Mouse (Mus musculus): Measurements from ENCODE around the gene Bax. TPM values are rescaled to one million over a fixed set of nuclear protein-coding genes. Genes with fewer than 3 reads are reported as not detected.

Bax gene
- total RNA-seq, 2 experiments from 2014 or later, result 103 to 123 TPM

DNA sequence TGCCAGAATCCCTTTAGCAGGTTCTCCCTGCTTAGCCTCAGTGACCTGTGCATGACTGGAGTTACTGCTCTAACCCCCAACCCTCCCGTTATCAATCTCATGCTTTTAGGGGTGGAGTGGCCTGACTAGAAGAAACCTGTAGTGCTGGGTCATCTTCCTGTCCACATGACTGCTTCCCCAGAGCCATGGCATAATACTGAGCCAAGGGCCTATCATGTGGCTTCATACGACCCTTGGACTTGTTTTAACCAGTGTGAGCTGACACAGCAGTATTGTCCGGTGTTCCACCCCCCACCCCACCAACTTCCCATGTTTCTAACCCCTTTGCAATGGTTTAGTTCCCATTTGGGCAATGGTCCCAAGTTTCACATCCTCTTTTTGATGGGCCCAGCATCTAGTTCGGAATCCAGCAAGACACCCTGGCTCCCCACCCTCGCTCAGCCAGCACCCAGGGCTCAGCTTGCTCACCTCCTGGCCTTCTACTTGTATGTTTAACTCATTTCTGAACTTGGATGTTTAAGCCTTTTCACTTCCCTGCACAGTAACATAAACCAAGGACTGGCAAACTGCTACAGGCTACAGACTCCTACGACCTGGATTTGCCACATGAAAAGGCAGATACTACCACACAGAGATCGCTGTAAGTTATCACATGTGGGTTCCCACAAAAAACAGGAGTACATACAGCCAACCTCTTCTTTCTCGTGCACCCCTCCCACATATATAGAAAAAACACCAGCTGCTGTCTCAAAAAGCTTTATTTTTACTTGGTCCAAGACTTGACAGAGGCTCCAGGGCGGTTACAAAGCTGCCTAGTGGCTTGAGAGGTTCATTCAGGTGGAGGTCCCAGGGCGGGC, 9.3 kb downstream of the Bax start:
- no peak for DNase-seq (ENCODE audit: low spot score in 2 of 2)

- no peak for DNase-seq (ENCODE audit: low spot score in 2 of 2)
Measured at GRCm38 (mm10) chr7:45456721-45457203, 9.9 kb downstream of the Bax start.

DNA sequence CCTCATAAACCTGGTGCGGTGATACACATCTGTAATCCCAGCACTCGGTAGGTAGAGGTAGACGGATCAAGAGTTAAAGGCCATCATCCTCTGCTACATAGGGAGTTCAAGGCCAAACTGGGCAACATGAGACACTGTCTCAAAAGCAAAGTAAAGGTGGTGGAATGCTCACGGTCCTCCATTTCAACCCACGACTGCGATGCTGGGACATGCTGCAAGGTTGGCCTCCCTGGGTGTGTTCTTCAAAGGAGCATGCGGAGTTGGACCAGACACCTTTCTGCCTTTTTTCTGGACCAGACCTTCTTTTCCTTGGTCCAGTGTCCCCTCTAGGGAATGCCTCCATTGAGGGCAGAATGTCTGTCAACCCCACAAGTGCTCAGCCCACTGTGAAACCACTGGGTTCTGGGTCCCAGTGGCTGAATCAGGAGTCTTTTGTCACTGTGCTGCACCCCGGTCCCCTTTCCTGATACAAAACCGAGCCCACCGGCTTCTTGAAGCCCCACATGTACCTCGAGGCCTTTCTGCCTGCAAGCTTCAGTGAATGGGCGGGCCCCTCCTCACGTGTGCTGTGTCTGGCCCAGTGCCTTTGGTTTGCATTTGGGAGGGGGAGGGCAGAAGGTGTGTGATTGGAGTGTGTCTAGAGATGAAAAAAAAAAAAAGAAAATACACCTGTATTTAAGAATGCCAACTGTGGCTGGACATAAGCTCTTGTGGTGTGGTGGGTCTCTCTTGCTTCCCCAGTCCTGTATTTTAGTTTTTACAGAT, 10.6 kb downstream of the Bax start:
- no peak for DNase-seq (ENCODE audit: low spot score in 2 of 2)

GRCm38 (mm10) chr7:45454971-45455370, 11.7 kb downstream of the Bax start:
- no peak for DNase-seq (ENCODE audit: low spot score in 2 of 2)

DNA sequence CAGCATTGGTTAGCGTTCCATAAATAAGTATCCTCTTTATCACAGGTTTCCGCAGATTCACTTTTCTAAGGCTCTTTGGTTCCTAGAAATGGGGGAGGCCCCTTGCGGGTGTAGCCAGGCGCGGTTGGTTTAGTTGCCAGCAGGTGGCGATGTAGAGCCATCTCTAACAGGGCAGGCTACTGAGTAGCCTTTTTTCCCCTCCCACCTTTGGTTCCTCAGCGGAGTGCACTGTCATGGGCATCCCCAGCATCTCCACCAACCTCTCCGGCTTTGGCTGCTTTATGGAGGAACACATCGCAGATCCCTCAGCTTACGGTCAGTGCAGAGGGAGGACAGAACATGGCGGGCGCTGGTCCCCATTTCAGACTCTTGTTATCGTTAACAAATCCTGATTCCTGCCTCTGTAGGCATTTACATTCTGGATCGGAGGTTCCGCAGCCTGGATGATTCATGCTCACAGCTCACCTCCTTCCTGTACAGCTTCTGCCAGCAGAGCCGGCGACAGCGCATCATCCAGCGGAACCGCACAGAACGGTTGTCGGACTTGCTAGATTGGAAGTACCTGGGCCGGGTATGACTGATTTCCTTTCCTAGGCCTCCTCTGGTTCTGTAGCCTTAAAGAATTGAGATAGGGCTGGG, 15.2 kb downstream of the Bax start:
- DNase-seq (ENCODE audit: low spot score in 2 of 2), result peak; percentile 91

DNA sequence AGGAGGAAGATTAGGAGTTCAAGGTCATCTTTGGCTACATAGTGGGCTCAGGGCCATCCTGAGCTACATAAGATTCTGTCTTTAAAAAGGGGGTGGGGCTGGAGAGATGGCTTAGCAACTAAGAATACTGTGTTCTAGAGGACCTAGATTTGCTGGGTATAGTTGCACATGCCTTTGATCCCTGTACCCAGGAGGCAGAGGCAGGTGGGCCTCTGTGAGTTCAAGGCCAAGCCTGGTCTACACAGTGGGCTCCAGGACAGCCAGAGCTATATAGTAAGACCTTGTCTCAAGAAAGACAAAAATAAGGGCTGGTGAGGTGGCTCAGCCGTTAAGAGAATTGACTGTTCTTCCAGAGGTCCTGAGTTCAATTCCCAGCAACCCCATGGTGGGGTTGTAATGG, 16.7 kb downstream of the Bax start:
- DNase-seq (ENCODE audit: low spot score in 2 of 2), result no peak

DNA sequence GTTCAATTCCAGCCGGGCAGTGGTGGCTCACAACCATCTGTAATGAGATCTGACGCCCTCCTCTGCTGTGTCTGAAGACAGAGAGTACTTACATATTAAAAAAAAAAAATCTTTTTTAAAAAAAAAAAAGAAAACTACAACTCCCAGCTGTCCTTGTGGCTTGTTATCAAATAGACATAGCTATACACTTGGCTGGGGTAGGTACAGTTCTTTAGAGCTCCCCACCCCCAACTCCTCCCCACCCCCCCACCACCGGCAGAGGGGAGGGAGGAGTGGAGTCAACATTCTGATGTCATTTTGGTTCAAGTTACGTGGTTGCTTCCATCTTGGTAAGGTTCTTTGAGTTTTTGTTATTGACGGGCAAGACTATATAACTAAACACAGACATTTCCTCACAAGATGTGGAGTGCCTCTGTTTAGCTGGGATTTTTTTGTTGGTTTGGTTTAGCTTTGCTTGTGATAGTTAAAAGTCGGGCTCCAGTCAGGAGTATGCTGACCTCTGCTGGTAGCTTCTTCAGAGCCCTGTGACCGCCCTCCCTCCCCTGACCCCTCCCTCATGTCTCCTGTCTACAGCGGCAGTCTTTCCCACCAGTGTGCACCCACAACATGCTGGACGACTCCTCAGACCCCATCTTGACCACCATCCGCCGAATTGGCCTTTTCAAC, 19.2 kb downstream of the Bax start:
- no peak for DNase-seq (ENCODE audit: low spot score in 2 of 2)

DNA sequence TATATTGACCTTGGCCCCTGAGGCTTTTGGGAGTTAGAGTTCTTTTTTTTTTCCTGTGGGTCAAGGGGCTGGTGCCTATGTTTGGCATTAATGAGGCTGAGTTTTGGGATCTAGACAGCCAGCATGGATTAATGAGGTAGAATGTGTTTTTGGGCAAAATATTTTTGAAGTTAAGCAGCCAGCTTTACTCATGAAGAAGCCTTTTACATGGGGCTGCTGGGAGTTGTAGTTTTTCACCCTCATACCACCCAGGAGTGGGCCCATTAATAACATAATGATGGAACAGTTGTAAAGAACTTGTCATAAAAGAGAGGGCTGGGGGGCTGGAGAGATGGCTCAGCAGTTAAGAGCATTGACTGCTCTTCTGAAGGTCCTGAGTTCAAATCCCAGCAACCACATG, 20.1 kb downstream of the Bax start:
- DNase-seq (ENCODE audit: low spot score in 2 of 2), result no peak

- DNase-seq (ENCODE audit: low spot score in 2 of 2), result no peak
Measured at GRCm38 (mm10) chr7:45443526-45444420, 22.9 kb downstream of the Bax start.

DNA sequence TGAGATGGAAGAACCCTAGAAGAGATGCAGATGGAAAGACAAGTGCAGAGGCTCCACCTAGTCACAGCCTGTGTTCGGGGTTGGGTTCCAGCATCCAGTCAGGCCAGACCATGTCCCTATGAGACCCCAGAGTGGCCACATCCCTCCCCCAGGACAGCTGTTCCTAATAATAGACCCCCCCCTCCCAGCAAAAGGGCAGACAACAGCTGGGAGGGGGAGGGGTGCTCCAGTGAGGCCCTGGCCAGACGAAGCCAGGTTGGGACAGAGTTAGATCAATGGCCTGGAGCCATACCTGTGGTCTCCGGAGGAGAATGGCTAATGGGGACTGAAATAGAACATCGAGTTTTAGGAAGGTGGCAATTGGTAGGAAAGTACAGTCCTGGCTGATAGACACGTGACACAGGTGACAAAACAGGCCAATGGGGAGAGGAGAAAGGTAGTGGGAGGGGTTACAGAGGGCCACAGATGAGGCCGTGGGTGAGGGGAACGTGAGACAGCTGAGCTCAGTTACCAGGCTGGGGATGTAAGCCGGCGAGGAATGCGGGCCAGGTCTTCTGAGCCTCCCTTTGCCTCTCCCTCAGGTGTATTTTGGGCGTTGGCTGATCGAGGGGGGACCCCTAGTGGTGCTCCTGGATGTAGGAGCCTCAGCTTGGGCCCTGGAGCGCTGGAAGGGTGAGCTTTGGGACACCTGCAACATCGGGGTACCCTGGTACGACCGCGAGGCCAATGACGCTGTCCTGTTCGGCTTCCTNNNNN, 29.0 kb downstream of the Bax start, which contains the start of gene Ruvbl2:
Gene Ruvbl2 (minus strand): TSS at position 576 of the 756 bp plus-strand sequence.
- no peak for DNase-seq (ENCODE audit: low spot score in 2 of 2)

- no peak for DNase-seq (ENCODE audit: low spot score in 2 of 2)
Measured at GRCm38 (mm10) chr7:45437046-45437445, 29.7 kb downstream of the Bax start.

DNA sequence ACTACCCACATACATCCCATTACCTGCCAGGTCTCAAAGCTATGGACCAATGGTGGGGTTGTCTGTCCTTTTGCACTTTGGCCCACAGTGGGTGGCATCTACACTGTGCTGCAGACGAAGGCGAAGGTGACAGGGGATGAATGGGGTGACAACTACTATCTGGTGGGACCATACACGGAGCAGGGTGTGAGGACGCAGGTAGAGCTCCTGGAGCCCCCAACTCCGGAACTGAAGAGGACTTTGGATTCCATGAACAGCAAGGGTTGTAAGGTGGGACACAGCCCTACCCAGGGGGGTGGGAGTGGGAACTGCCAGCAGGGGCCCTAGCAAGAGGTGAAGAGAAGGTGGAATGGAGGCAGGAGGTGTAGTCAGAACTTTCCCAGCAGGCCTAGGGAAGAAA, 30.3 kb downstream of the Bax start:
- DNase-seq (ENCODE audit: low spot score in 2 of 2), result no peak

DNA sequence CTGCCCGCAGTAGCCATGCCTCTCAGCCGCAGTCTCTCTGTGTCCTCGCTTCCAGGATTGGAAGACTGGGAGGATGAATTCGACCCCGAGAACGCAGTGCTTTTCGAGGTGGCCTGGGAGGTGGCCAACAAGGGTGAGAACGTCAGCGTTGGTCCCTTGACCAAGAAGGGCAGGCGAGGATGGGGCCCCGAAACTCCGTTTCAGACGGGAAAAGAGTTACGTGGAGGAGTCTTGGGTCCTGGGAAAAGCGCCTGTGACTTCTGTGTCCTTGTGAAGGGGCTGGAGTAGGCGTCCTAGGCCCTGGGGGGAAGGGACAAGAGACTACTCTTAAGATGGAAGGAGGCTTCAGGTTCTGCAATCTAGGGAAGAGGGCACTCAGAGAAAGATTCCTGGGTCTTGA, 31.7 kb downstream of the Bax start:
- no peak for DNase-seq (ENCODE audit: low spot score in 2 of 2)

DNA sequence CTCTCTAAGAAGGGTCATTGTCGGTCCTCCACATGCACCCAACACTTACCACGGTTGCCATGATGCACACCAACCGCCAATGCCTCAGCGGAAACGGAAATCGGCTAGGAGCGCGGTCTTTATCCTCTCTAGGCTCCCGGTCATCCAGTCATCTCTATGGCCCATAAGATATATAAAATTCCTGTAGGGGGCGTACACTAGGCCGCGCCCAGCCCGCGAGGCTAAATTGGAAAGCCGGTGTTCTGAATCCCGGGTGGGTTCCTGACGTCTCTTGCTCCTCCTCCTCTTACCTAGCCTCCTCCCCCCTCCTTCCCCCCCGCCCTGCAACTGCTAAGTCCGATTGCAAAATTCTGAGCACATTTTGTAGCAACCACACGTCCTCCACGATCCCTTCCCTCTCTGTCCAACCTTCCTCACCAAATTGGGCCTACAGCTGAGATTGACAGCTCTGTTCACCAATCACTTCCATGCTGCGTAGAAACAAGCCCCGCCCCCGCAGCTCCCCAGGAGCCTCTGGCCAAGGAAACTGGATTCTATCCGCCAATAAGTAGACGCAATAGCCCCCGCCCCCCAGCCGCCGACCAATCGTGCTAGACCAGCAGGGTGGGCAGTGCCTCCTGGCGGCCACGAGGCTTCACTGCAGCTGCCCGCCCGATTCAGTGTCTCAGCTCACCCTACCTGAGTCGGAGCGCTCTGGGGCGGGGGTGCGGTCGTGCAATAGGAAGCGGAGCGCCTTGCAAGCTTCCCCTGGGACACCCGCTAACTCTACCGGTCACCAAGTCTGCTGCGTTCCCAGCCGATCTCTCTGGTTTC, 32.3 kb downstream of the Bax start, which contains the start of gene Gys1:
Gene Gys1 (plus strand): TSS at position 642 of the 813 bp plus-strand sequence.
- peak; percentile 100 for DNase-seq (ENCODE audit: low spot score in 2 of 2)

- DNase-seq (ENCODE audit: low spot score in 2 of 2), result no peak
Measured at GRCm38 (mm10) chr7:45433835-45434202, 32.9 kb downstream of the Bax start.

GRCm38 (mm10) chr7:45426556-45426955, 40.1 kb downstream of the Bax start:
- DNase-seq (ENCODE audit: low spot score in 2 of 2), result no peak

- no peak for DNase-seq (ENCODE audit: low spot score in 2 of 2)
Measured at GRCm38 (mm10) chr7:45421194-45421593, 45.5 kb downstream of the Bax start.

DNA sequence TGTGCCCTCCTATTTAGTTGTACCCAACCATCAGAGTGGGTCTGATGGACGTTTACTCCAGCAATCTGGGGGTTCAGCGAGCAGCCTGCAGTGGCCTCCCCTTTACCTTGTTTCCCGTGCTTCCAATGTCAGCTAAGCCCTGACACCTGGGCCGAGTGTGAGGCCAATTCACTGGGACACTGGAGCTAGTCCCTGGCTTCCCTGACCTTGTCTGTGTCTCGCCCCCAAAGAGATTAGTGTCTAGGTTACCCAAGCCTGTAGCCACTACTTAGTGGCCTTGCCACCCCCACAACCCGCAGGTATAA, 46.1 kb downstream of the Bax start, which contains the start of gene Lhb:
Gene Lhb (plus strand): TSS at position 206 of the 305 bp plus-strand sequence.
- DNase-seq (ENCODE audit: low spot score in 2 of 2), result no peak

All from layer of hippocampus, postnatal 10 days (tissue).